ENCODE assay signal across 8 mouse cellular contexts in genomic region chr17:21515403-21516105, GRCm38 (mm10). TPM values are rescaled to one million over a fixed set of nuclear protein-coding genes. Genes with fewer than 3 reads are reported as not detected.
DNase-seq lines count a peak whose midpoint lies in the region; ATAC-seq lines count a peak whose summit lies in the region.

No protein-coding gene starts in this region.

- H3K9me3 ChIP-seq in limb, embryonic 11.5 days (ENCODE audit: control insufficient read depth, low read length) = no peaks in the 10 kb centered on the region
- no peaks in the 10 kb centered on the region for H3K9me3 ChIP-seq in midbrain, embryonic 11.5 days (ENCODE audit: control insufficient read depth, low read length)

- H3K27ac ChIP-seq in limb, embryonic 11.5 days (replicated peaks; ENCODE audit: low read depth, low read length) = no peak overlapping the region
- H3K27ac ChIP-seq in midbrain, embryonic 11.5 days (ENCODE audit: low read depth, low read length) = no peak overlapping the region

- H3K4me3 ChIP-seq in limb, embryonic 11.5 days (ENCODE audit: low read depth, low read length) = peak overlapping the region; percentile 48; the same call in 1 of the 2 replicates
- H3K4me3 ChIP-seq in midbrain, embryonic 11.5 days (ENCODE audit: low read depth, low read length) = peak overlapping the region; percentile 56

- DNase-seq in urinary bladder, postnatal 4 days (ENCODE audit: low spot score in 2 of 2) = peak; percentile 44 to 64
- DNase-seq in urinary bladder, adult 18-20 months (ENCODE audit: low spot score in 2 of 2) = no peak
- peak; percentile 90 for DNase-seq in embryo, embryonic 10.5 days (ENCODE audit: low spot score)
- DNase-seq in kidney, adult 11 months = peak; percentile 68
- DNase-seq in limb, embryonic 11.5 days (ENCODE audit: low spot score) = peak; percentile 71
- DNase-seq in midbrain, embryonic 11.5 days (ENCODE audit: low spot score, missing footprints) = peak; percentile 96
- peak; percentile 47 for DNase-seq in spleen, adult 12 weeks (ENCODE audit: low spot score)

- H3K36me3 ChIP-seq in limb, embryonic 11.5 days (ENCODE audit: control insufficient read depth, insufficient read depth, low read length) = no peaks in the 10 kb centered on the region
- no peaks in the 10 kb centered on the region for H3K36me3 ChIP-seq in midbrain, embryonic 11.5 days (ENCODE audit: control insufficient read depth, insufficient read depth, low read length)

- ATAC-seq in granulocyte monocyte progenitor cell, adult 5-6 weeks (replicated peaks; ENCODE audit: poor library complexity, severe bottlenecking) = peak; percentile 77
- peak; percentile 45; the same call in 1 of the 2 replicates for ATAC-seq in limb, embryonic 11.5 days (ENCODE audit: insufficient number of reproducible peaks, low FRiP score, low TSS enrichment, low read depth)
- ATAC-seq in midbrain, embryonic 11.5 days (ENCODE audit: low FRiP score) = peak; percentile 55

- peak overlapping the region; percentile 66 for H3K4me2 ChIP-seq in limb, embryonic 11.5 days (ENCODE audit: low read depth, severe bottlenecking)
- H3K4me2 ChIP-seq in midbrain, embryonic 11.5 days = peak overlapping the region; percentile 76

- no peaks in the 10 kb centered on the region for H3K4me1 ChIP-seq in limb, embryonic 11.5 days (ENCODE audit: control insufficient read depth, insufficient read depth, low read length)
- H3K4me1 ChIP-seq in midbrain, embryonic 11.5 days (ENCODE audit: control insufficient read depth, insufficient read depth, low read length) = peaks cover 3% of the 10 kb centered on the region

- 3% methylated on average over 8 of the region's 8 CpGs for WGBS in limb, embryonic 11.5 days
- WGBS in midbrain, embryonic 11.5 days = 2% methylated on average over 8 of the region's 8 CpGs

- no peak overlapping the region for H3K9ac ChIP-seq in limb, embryonic 11.5 days (ENCODE audit: low read length)
- H3K9ac ChIP-seq in midbrain, embryonic 11.5 days (ENCODE audit: low read length) = peak overlapping the region; percentile 20; the same call in 1 of the 2 replicates

- H3K27me3 ChIP-seq in limb, embryonic 11.5 days (ENCODE audit: control insufficient read depth, insufficient read depth, low read length) = no peaks in the 10 kb centered on the region
- H3K27me3 ChIP-seq in midbrain, embryonic 11.5 days (ENCODE audit: control insufficient read depth, insufficient read depth, low read length) = no peaks in the 10 kb centered on the region

RNA-seq across cellular contexts. Expression of gene Zfp52, which starts 19.8 kb away (rescaled TPM):
- 24.9 and 25.0 TPM in 2 replicates for total RNA-seq in granulocyte monocyte progenitor cell, adult 5-6 weeks (2014; fragmentation: Nextera tagmentation)
- total RNA-seq in granulocyte monocyte progenitor cell, adult 5-6 weeks (2017) = 33.6 and 46.7 TPM in 2 replicates
- polyA plus RNA-seq in limb, embryonic 11.5 days (2014; fragmentation: Nextera tagmentation; extraction: Ambion mirVana) = 1.9 and 2.5 TPM in 2 replicates
- 1.6 TPM in 2 replicates for polyA plus RNA-seq in midbrain, embryonic 11.5 days (2014; fragmentation: Nextera tagmentation; extraction: Ambion mirVana)

RNA-seq across cellular contexts. Expression of gene Zfp53, which starts 26.8 kb away (rescaled TPM):
- total RNA-seq in granulocyte monocyte progenitor cell, adult 5-6 weeks (2014; fragmentation: Nextera tagmentation) = 10.9 and 14.4 TPM in 2 replicates
- total RNA-seq in granulocyte monocyte progenitor cell, adult 5-6 weeks (2017) = 10.4 and 15.8 TPM in 2 replicates
- 9.9 and 10.7 TPM in 2 replicates for polyA plus RNA-seq in limb, embryonic 11.5 days (2014; fragmentation: Nextera tagmentation; extraction: Ambion mirVana)
- 10.9 and 12.4 TPM in 2 replicates for polyA plus RNA-seq in midbrain, embryonic 11.5 days (2014; fragmentation: Nextera tagmentation; extraction: Ambion mirVana)

RNA-seq across cellular contexts. Expression of gene Zfp948, which starts 51.3 kb away (rescaled TPM):
- total RNA-seq in granulocyte monocyte progenitor cell, adult 5-6 weeks (2014; fragmentation: Nextera tagmentation) = 2.7 and 4.0 TPM in 2 replicates
- 1.9 and 3.6 TPM in 2 replicates for total RNA-seq in granulocyte monocyte progenitor cell, adult 5-6 weeks (2017)
- 16.4 and 17.4 TPM in 2 replicates for polyA plus RNA-seq in limb, embryonic 11.5 days (2014; fragmentation: Nextera tagmentation; extraction: Ambion mirVana)
- polyA plus RNA-seq in midbrain, embryonic 11.5 days (2014; fragmentation: Nextera tagmentation; extraction: Ambion mirVana) = 19.5 and 21.3 TPM in 2 replicates

Comparison
In these comparisons a context has a peak if more than half of its experiments do, and no peak if none do; other contexts are left out.
1. DNase-seq: peak in urinary bladder, postnatal 4 days (2 of 2), embryo, embryonic 10.5 days (single experiment), kidney, adult 11 months (single experiment), limb, embryonic 11.5 days (single experiment), midbrain, embryonic 11.5 days (single experiment) and spleen, adult 12 weeks (single experiment); none in urinary bladder, adult 18-20 months (0 of 2).
2. Peak in every context shown above with its lines, with median percentiles within 50 percentile points of each other: ATAC-seq.